Mouse (Mus musculus) embryonic facial prominence, embryonic 13.5 days (tissue): Measurements from ENCODE around the gene Aqp9. TPM values are rescaled to one million over a fixed set of nuclear protein-coding genes. Genes with fewer than 3 reads are reported as not detected.

Experiments used
- ATAC-seq: fragments of 200-750 bp; cut with Nextera tagmentation; 2 replicates; pipeline ENCODE4 v1.8.0; 2017; ENCODE audit warnings: low read depth; ENCODE audit not compliant: insufficient number of reproducible peaks, insufficient read depth, low FRiP score, low TSS enrichment
- H3K27ac ChIP-seq: fragments of 300-500 bp; sonication (generic); 2 replicates; pipeline ENCODE4 v1.5.1; 2015; ENCODE audit warnings: moderate library complexity, mild to moderate bottlenecking, inconsistent platforms
- H3K27me3 ChIP-seq: fragments of 300-500 bp; sonication (generic); 2 replicates; pipeline ENCODE4 v1.6.1; 2015; ENCODE audit warnings: mild to moderate bottlenecking, inconsistent platforms
- H3K36me3 ChIP-seq: fragments of 300-500 bp; sonication (generic); 2 replicates; pipeline ENCODE4 v1.6.1; 2015; ENCODE audit warnings: mild to moderate bottlenecking, inconsistent platforms
- H3K4me1 ChIP-seq: fragments of 300-500 bp; sonication (generic); 2 replicates; pipeline ENCODE4 v1.6.1; 2015; ENCODE audit warnings: inconsistent platforms
- H3K4me2 ChIP-seq: fragments of 300-500 bp; sonication (generic); 2 replicates; pipeline ENCODE4 v1.6.1; 2015; ENCODE audit warnings: moderate library complexity, mild to moderate bottlenecking, inconsistent platforms
- H3K4me3 ChIP-seq: fragments of 300-500 bp; sonication (generic); 2 replicates; pipeline ENCODE4 v1.5.1; 2015; ENCODE audit warnings: mild to moderate bottlenecking, inconsistent platforms
- H3K9ac ChIP-seq: fragments of 300-500 bp; sonication (generic); 2 replicates; pipeline ENCODE4 v1.6.1; 2015; ENCODE audit warnings: mild to moderate bottlenecking, inconsistent platforms
- H3K9me3 ChIP-seq: fragments of 300-500 bp; sonication (generic); 2 replicates; pipeline ENCODE4 v1.6.1; 2016; ENCODE audit warnings: inconsistent platforms
- WGBS: fragments of 180-500 bp; shearing (Covaris S2); methylation state at CpG from one replicate; pipeline ENCODE4 v1.1.7; 2015; ENCODE audit warnings: mixed read lengths; 5-methylcytosine and 5-hydroxymethylcytosine counted together
- polyA plus RNA-seq: library from polyadenylated mRNA; unstranded; fragments of >200 nt; fragmentation: Nextera tagmentation; extraction: Ambion mirVana; gene quantifications from 2 replicates; pipeline ENCODE4 v1.2.1, GENCODE M21; 2015

The Aqp9 gene
- polyA plus RNA-seq, 1 experiment from 2014 or later, result 0.66 TPM

- Histone ChIP-seq H3K27me3 (no peaks in the 10 kb centered on the region), H3K4me3 (peak overlapping the region; percentile 17), H3K9ac (peak overlapping the region; percentile 27; the same call in 1 of the 2 replicates), H3K4me2 (peak overlapping the region; percentile 52), H3K9me3 (no peaks in the 10 kb centered on the region), H3K4me1 (no peaks in the 10 kb centered on the region), H3K27ac (no peak overlapping the region), H3K36me3 (no peaks in the 10 kb centered on the region)
- 0 out of 2 replicates have a peak, but pooled peaks have one; percentile 32 for ATAC-seq
- 12% methylated on average over 12 of the region's 12 CpGs for WGBS
Observed at GRCm38 (mm10) chr9:71188647-71189415, 20.3 kb upstream of the Aqp9 start.

- Histone ChIP-seq H3K4me1 (no peaks in the 10 kb centered on the region), H3K36me3 (no peaks in the 10 kb centered on the region), H3K4me3 (no peak overlapping the region), H3K4me2 (no peak overlapping the region), H3K27ac (no peak overlapping the region), H3K27me3 (no peaks in the 10 kb centered on the region), H3K9me3 (no peaks in the 10 kb centered on the region; the same call in 1 of the 2 replicates), H3K9ac (no peak overlapping the region)
- ATAC-seq, result no peak
- 80% methylated on average over 7 of the region's 7 CpGs for WGBS
Observed at GRCm38 (mm10) chr9:71187396-71187795, 18.9 kb upstream of the Aqp9 start.

GRCm38 (mm10) chr9:71185823-71186222 lies 17.3 kb upstream of the Aqp9 start:
- H3K4me1 ChIP-seq, result no peaks in the 10 kb centered on the region
- no peaks in the 10 kb centered on the region for H3K36me3 ChIP-seq
- ATAC-seq, result no peak
- H3K27me3 ChIP-seq, result no peaks in the 10 kb centered on the region
- H3K4me3 ChIP-seq, result no peak overlapping the region
- H3K4me2 ChIP-seq, result no peak overlapping the region
- WGBS, result 87% methylated on average over 2 of the region's 2 CpGs
- no peaks in the 10 kb centered on the region; the same call in 1 of the 2 replicates for H3K9me3 ChIP-seq
- H3K27ac ChIP-seq, result no peak overlapping the region
- H3K9ac ChIP-seq, result no peak overlapping the region

GRCm38 (mm10) chr9:71185285-71185684 lies 16.8 kb upstream of the Aqp9 start:
- Histone ChIP-seq H3K9ac (no peak overlapping the region), H3K27me3 (no peaks in the 10 kb centered on the region), H3K4me2 (no peak overlapping the region), H3K9me3 (no peaks in the 10 kb centered on the region; the same call in 1 of the 2 replicates), H3K36me3 (no peaks in the 10 kb centered on the region), H3K4me1 (no peaks in the 10 kb centered on the region), H3K4me3 (no peak overlapping the region), H3K27ac (no peak overlapping the region)
- ATAC-seq, result no peak

- no peaks in the 10 kb centered on the region; the same call in 1 of the 2 replicates for H3K9me3 ChIP-seq
- H3K36me3 ChIP-seq, result no peaks in the 10 kb centered on the region
- no peak overlapping the region for H3K4me3 ChIP-seq
- H3K9ac ChIP-seq, result no peak overlapping the region
- H3K4me1 ChIP-seq, result no peaks in the 10 kb centered on the region
- H3K27me3 ChIP-seq, result no peaks in the 10 kb centered on the region
- no peak for ATAC-seq
- no peak overlapping the region for H3K27ac ChIP-seq
- no peak overlapping the region for H3K4me2 ChIP-seq
- WGBS, result 71% methylated on average over 8 of the region's 8 CpGs
Observed at GRCm38 (mm10) chr9:71179964-71180700, 11.7 kb upstream of the Aqp9 start.

- no peaks in the 10 kb centered on the region for H3K36me3 ChIP-seq
- no peak overlapping the region for H3K4me2 ChIP-seq
- no peaks in the 10 kb centered on the region; the same call in 1 of the 2 replicates for H3K9me3 ChIP-seq
- H3K27ac ChIP-seq, result no peak overlapping the region
- H3K4me1 ChIP-seq, result no peaks in the 10 kb centered on the region
- WGBS, result 78% methylated on average over 6 of the region's 6 CpGs
- H3K4me3 ChIP-seq, result no peak overlapping the region
- no peak overlapping the region for H3K9ac ChIP-seq
- no peaks in the 10 kb centered on the region for H3K27me3 ChIP-seq
- no peak for ATAC-seq
Observed at GRCm38 (mm10) chr9:71179276-71179896, 10.9 kb upstream of the Aqp9 start.

GRCm38 (mm10) chr9:71175686-71176085 lies 7.2 kb upstream of the Aqp9 start:
- Histone ChIP-seq H3K36me3 (no peaks in the 10 kb centered on the region), H3K4me3 (no peak overlapping the region), H3K4me2 (no peak overlapping the region), H3K27ac (no peak overlapping the region), H3K9me3 (no peaks in the 10 kb centered on the region), H3K9ac (no peak overlapping the region), H3K4me1 (no peaks in the 10 kb centered on the region), H3K27me3 (no peaks in the 10 kb centered on the region)
- ATAC-seq, result no peak
- WGBS, result 90% methylated on average over 1 of the region's 1 CpGs

- no peak for ATAC-seq
- WGBS, result 76% methylated on average over 5 of the region's 5 CpGs
Observed at GRCm38 (mm10) chr9:71174316-71174975, 6.0 kb upstream of the Aqp9 start.

GRCm38 (mm10) chr9:71173533-71173932 lies 5.1 kb upstream of the Aqp9 start:
- H3K4me3 ChIP-seq, result no peak overlapping the region
- H3K36me3 ChIP-seq, result no peaks in the 10 kb centered on the region
- no peak overlapping the region for H3K4me2 ChIP-seq
- H3K27me3 ChIP-seq, result no peaks in the 10 kb centered on the region
- H3K4me1 ChIP-seq, result peaks cover 4% of the 10 kb centered on the region
- WGBS, result 49% methylated on average over 9 of the region's 9 CpGs
- no peaks in the 10 kb centered on the region for H3K9me3 ChIP-seq
- no peak overlapping the region for H3K27ac ChIP-seq
- no peak overlapping the region for H3K9ac ChIP-seq
- ATAC-seq, result no peak

More at GRCm38 (mm10) chr9:71174316-71174975, 6.0 kb upstream of the Aqp9 start:
- Histone ChIP-seq H3K4me1 (no peaks in the 10 kb centered on the region), H3K4me3 (no peak overlapping the region), H3K27me3 (no peaks in the 10 kb centered on the region), H3K4me2 (no peak overlapping the region), H3K9me3 (no peaks in the 10 kb centered on the region), H3K9ac (no peak overlapping the region), H3K27ac (no peak overlapping the region), H3K36me3 (no peaks in the 10 kb centered on the region)

GRCm38 (mm10) chr9:71167473-71168215 lies 838 bp downstream of the Aqp9 start:
- Histone ChIP-seq H3K27me3 (no peaks in the 10 kb centered on the region), H3K4me1 (peaks cover 13% of the 10 kb centered on the region), H3K9ac (no peak overlapping the region), H3K9me3 (no peaks in the 10 kb centered on the region), H3K4me2 (no peak overlapping the region), H3K27ac (peak overlapping the region; percentile 44), H3K36me3 (no peaks in the 10 kb centered on the region), H3K4me3 (no peak overlapping the region)
- 40% methylated on average over 2 of the region's 2 CpGs for WGBS
- ATAC-seq, result no peak
